Mouse (Mus musculus) midbrain, embryonic 10.5 days (tissue): ENCODE measurements around the gene Mical3. TPM values are rescaled to one million over a fixed set of nuclear protein-coding genes. Genes with fewer than 3 reads are reported as not detected.

Experiments used
- DNase-seq: peaks from one replicate; pipeline ENCODE4 v3.0.0-alpha.2; 2017; ENCODE audit warnings: low spot score
- H3K27ac ChIP-seq: fragments of 300-500 bp; sonication (generic); replicated peaks from 2 replicates; pipeline ENCODE4 v1.5.1; 2016; ENCODE audit warnings: mild to moderate bottlenecking
- H3K27me3 ChIP-seq: fragments of 300-500 bp; sonication (generic); 2 replicates; pipeline ENCODE4 v1.6.1; 2016; ENCODE audit warnings: low read depth, mild to moderate bottlenecking; ENCODE audit not compliant: poor library complexity, severe bottlenecking
- H3K36me3 ChIP-seq: fragments of 300-500 bp; sonication (generic); 2 replicates; pipeline ENCODE4 v1.6.1; 2016; ENCODE audit warnings: mild to moderate bottlenecking, moderate library complexity
- H3K4me1 ChIP-seq: fragments of 300-500 bp; sonication (generic); 2 replicates; pipeline ENCODE4 v1.6.1; 2016
- H3K4me3 ChIP-seq: fragments of 300-500 bp; sonication (generic); 2 replicates; pipeline ENCODE4 v1.5.1; 2016; ENCODE audit warnings: mild to moderate bottlenecking, moderate library complexity
- H3K9me3 ChIP-seq: fragments of 300-500 bp; sonication (generic); replicated peaks from 2 replicates; pipeline ENCODE4 v1.6.1; 2016; ENCODE audit warnings: mild to moderate bottlenecking
- WGBS: fragments of 180-500 bp; shearing (Covaris S2); methylation state at CpG from one replicate; pipeline ENCODE4 v1.1.7; 2016; 5-methylcytosine and 5-hydroxymethylcytosine counted together
- polyA plus RNA-seq: library from polyadenylated mRNA; unstranded; fragments of >200 nt; fragmentation: Nextera tagmentation; extraction: Ambion mirVana; gene quantifications from 2 replicates; pipeline ENCODE4 v1.2.1, GENCODE M21; 2016

Mical3 gene
- polyA plus RNA-seq, 1 experiment from 2014 or later, result 9.0 TPM

DNA sequence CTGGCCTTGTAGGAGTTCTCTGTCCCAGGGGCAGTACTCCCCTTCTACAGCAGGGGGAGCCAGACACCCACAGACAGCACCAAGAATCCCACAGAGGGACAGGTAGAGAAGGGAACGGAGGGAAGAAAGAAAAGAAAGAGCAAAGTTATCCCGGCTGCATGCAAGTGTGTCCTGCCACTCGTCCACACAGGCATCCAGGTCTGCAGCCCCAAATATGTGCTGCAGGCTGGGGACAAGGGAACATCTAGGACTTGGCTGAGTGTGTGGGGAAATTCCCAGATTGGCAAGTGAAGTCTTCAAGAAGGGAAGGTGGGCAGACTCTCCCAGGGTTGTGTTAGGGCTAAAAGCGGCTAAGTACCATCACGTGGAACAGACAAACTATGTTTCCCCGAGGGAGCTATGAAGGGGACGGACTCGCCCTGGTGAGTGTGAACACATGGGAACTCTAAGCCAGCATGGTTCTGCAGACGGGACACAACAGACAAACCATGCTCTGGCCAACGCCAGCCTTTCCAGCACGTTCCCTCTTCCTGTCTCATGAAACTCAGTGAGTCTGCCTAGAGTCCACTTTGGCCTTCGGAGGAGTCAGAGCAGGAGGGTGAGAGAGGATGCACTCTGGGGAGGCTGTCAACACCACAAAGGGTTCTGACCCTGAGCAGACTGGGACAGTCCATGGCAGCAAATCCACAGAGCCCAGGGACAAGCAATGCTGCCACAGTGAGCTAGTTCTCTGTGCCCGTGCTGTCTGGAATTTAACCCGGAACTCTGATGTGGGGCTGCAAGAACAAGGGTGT lies 158.8 kb downstream of the Mical3 start:
- DNase-seq, result peak; percentile 78
- Histone ChIP-seq H3K9me3 (no peaks in the 10 kb centered on the region), H3K4me1 (peaks cover 7% of the 10 kb centered on the region), H3K4me3 (no peak overlapping the region), H3K27me3 (no peaks in the 10 kb centered on the region), H3K36me3 (peaks cover 25% of the 10 kb centered on the region; the same call in 1 of the 2 replicates), H3K27ac (no peak overlapping the region)
- WGBS, result 66% methylated on average over 14 of the region's 14 CpGs

DNA sequence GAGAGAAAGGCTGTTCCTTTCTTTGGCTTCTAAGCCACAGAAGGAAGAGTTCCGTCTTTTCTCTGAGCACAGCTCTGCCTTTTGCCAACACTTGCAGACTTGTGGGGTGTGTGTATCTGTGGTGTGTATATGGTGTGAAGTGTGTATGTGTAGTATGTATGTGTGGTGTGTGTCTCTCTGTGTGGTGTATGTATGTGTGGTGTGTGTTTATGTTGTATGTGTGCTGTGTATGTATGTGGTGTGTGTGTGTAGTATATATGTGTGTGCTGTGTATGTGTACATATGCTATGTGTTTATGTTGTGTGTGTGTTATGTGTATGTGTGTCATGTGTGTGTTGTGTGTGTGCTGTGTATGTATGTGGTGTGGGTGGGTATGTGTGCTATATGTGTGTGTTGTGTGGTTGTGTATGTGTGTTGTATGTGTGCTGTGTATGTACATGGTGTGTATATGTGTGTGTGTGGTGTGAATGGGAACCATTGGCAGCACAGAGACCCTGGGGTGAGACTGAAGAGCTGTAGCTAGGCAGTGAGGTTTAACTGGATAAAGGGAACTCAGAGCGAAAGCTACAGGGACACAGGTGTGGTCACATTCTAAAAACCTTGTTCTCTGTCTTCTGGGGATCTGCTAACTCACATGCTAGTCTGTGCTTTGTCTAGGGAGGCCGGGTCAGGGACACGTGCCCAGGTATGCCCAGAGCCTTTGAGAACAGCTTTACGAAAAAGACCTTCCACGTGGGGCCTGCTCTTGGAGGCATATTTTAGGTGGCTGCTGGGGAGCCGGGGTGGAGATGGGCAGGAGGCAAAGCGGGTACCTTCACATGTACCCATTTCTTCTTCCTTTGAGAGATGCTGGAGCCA lies 159.6 kb downstream of the Mical3 start:
- DNase-seq, result no peak
- 0 out of 2 replicates have a peak, but pooled peaks cover under 1% of the 10 kb centered on the region for H3K4me1 ChIP-seq
- peaks cover 25% of the 10 kb centered on the region; the same call in 1 of the 2 replicates for H3K36me3 ChIP-seq
- H3K27me3 ChIP-seq, result no peaks in the 10 kb centered on the region
- H3K4me3 ChIP-seq, result no peak overlapping the region
- no peaks in the 10 kb centered on the region for H3K9me3 ChIP-seq
- WGBS, result 69% methylated on average over 8 of the region's 8 CpGs
- no peak overlapping the region for H3K27ac ChIP-seq

DNA sequence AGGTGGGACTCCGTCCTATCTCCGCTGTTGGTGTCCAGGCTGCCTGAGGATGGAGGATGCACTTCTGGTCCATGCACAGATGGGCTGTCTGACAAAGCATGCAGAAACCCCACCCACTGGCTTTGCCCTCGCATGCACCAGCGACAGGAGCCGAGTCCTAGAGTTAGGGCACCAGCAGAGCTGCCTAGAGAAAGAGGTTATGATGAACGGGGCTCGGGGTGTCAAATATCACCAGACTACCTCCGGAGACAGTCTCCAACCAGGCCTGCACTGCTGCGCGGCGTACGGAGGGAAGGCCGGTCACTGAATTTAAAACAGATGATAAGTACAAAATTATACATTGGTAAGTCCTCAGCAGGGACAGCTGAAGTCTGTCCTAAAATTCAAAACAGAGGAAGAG lies 165.0 kb downstream of the Mical3 start:
- 0 out of 2 replicates have a peak, but pooled peaks cover 13% of the 10 kb centered on the region for H3K36me3 ChIP-seq
- no peak overlapping the region for H3K4me3 ChIP-seq
- 76% methylated on average over 13 of the region's 13 CpGs for WGBS
- DNase-seq, result peak; percentile 22
- no peaks in the 10 kb centered on the region for H3K9me3 ChIP-seq
- no peaks in the 10 kb centered on the region for H3K27me3 ChIP-seq
- no peaks in the 10 kb centered on the region for H3K4me1 ChIP-seq
- H3K27ac ChIP-seq, result no peak overlapping the region

DNA sequence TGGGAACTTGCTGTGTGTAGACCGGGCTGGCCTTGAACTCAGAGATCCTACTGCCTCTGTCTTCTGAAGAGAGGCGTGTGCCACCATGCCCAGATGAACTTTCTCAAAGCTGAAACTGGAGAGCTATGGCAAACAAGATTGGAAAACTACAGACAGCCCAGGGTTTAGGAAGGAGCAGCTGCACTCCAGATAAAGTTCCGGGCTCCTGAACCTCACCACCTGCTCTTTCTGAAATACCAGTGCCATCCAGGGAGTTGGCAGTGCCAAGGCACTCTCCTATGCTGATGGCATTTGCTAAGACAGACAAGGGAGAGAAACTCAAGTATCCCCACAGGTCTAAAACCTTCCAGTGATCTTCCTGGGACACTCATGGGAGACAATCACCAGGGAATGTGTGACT lies 166.6 kb downstream of the Mical3 start:
- H3K27ac ChIP-seq, result no peak overlapping the region
- H3K27me3 ChIP-seq, result no peaks in the 10 kb centered on the region
- DNase-seq, result no peak
- peaks cover 17% of the 10 kb centered on the region for H3K36me3 ChIP-seq
- no peak overlapping the region for H3K4me3 ChIP-seq
- no peaks in the 10 kb centered on the region for H3K9me3 ChIP-seq
- WGBS, result 93% methylated on average over 3 of the region's 3 CpGs
- H3K4me1 ChIP-seq, result no peaks in the 10 kb centered on the region

DNA sequence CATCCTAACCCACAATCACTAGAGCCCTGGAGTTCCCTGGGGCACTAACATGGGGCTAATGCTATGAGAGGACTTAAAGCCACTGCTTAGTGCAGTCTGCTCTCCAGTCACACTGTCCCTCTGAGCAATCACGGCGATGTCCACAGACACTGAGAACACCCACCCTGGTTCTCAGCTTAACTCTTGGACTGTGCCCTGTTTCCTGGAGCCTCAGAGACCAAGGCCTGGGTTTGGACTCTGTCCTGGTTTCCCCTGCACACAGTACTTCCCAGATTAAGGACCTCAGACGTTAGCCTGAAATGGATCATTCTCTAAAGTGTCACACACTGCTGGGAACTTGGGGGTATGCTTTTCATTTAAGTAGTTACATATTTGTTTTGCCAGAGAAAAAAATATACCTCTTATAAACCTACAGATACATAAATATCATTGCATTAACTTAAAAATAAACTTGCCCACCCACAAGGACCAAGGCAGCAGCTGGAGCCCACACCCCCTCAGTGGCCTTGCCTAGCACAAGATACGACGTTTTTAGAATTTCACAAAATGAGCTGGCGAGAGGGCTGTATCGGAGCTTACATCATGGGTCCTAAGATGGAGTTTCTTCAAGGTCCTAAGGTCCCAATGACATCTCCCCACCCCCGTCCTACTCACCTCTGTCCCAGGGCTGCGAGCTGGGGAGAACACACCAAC lies 170.3 kb downstream of the Mical3 start:
- Histone ChIP-seq H3K27ac (no peak overlapping the region), H3K27me3 (no peaks in the 10 kb centered on the region), H3K4me3 (no peak overlapping the region), H3K9me3 (no peaks in the 10 kb centered on the region), H3K4me1 (no peaks in the 10 kb centered on the region), H3K36me3 (peaks cover 41% of the 10 kb centered on the region)
- 89% methylated on average over 9 of the region's 9 CpGs for WGBS
- no peak for DNase-seq

DNA sequence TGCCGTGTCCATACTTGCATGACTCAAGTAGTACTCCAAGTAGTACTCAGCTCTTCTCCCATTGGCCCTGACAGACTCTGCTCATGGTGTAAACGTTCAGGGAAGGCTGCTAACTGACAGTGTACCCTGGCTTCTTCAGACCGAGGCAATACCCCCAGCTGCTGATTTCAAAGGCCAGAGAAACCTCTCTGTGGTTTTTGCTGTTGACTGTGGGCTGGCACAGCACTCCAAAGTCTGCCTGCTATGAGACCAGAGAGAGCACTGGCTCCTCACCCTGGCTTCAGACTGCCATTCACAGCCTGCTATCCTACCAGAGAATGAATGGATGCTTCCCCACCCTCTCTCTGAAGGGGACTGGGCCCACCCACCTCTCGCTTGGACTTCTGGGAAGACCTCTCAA lies 173.5 kb downstream of the Mical3 start:
- Histone ChIP-seq H3K36me3 (peaks cover 49% of the 10 kb centered on the region), H3K27me3 (no peaks in the 10 kb centered on the region), H3K4me1 (no peaks in the 10 kb centered on the region), H3K9me3 (no peaks in the 10 kb centered on the region), H3K4me3 (no peak overlapping the region), H3K27ac (no peak overlapping the region)
- 86% methylated on average over 4 of the region's 4 CpGs for WGBS
- no peak for DNase-seq

DNA sequence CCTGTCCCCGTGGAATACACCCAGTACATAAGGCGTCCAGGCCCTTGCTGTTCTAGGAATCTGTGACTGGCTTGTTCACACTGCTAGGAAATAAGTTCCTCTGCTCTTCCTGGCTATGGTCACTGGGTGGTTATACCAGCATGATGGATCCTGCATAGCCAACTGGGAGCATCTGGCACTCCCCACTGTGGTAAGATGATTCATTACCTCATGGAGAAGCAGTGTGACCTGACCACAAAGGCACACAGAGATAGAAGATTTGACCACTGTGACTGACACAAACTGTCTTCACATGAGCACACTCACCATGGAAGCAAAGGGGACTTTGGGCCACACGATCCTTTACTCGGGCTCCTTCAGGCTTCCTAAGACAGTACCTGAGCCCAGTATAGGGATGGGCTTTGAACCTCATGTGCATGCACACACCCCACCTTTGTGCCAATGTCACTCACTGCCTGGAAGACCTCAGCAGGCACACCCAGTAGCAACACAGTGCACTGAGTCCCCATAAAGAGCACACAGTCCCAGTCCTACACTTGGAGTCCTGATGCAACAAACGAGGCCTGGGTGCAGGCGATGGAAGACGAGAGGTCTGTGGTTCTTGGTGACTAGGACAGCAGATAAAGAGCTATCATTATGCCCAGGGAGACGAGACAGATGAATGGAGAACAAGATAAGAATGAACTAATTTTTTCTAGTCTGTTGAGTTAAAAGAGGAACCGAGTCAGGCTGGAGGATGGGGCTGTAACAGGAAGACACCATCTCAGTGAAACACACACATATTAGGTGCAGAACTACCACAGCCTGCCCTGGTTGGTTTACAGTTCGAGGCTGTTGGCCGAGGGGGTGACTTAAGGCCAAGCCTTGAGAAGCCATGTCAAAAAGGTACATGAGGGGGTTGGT lies 174.3 kb downstream of the Mical3 start:
- WGBS, result 91% methylated on average over 11 of the region's 11 CpGs
- DNase-seq, result no peak
- Histone ChIP-seq H3K27me3 (no peaks in the 10 kb centered on the region), H3K36me3 (peaks cover 53% of the 10 kb centered on the region), H3K9me3 (no peaks in the 10 kb centered on the region), H3K4me1 (no peaks in the 10 kb centered on the region), H3K27ac (no peak overlapping the region), H3K4me3 (no peak overlapping the region)

DNA sequence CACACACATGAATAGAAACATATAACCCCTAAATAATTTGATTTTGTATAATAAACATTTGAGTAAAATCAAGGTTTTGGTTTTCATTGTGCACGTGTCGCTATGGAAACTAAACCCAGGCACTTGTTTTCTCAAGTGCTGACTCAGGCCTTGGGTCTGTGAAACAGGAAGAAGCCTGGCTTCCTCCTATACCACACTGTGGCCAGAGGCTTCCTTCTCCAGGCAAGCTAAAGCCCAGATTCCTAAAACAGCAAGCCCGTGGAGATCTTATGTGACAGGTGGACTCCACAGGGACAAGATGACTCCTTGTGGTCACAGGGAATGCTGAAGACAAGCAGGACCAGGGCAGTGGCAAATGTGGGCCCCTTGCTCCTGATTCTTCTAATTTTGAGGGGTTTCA lies 175.6 kb downstream of the Mical3 start:
- Histone ChIP-seq H3K36me3 (peaks cover 56% of the 10 kb centered on the region), H3K9me3 (no peaks in the 10 kb centered on the region)
- 85% methylated on average over 3 of the region's 3 CpGs for WGBS

DNA sequence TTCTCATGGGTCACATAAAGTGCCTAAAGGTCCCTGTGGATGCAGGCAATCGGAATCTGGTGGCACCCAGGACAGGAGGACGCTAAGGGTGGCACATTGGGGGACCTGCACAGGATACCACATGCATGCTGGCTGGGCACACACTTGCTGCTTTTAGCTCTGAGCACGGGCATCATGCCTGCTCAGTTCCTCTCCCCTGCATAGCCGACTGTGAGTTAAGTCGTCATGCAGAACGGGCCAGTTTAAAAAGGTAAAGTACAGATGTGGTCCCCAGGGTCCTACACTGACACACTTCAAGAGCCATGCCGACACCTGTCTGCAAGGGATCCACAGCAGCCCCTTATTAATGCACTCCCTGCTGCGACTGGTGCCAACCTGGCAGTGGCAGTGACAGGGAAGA lies 176.6 kb downstream of the Mical3 start:
- no peak overlapping the region for H3K4me3 ChIP-seq
- H3K27ac ChIP-seq, result no peak overlapping the region
- no peaks in the 10 kb centered on the region for H3K9me3 ChIP-seq
- H3K36me3 ChIP-seq, result peaks cover 57% of the 10 kb centered on the region
- H3K27me3 ChIP-seq, result no peaks in the 10 kb centered on the region
- DNase-seq, result no peak
- no peaks in the 10 kb centered on the region for H3K4me1 ChIP-seq
- WGBS, result 91% methylated on average over 8 of the region's 8 CpGs

More for the DNA sequence above, 175.6 kb downstream of the Mical3 start:
- no peaks in the 10 kb centered on the region for H3K27me3 ChIP-seq
- no peak overlapping the region for H3K4me3 ChIP-seq
- no peak for DNase-seq
- no peak overlapping the region for H3K27ac ChIP-seq
- no peaks in the 10 kb centered on the region for H3K4me1 ChIP-seq

DNA sequence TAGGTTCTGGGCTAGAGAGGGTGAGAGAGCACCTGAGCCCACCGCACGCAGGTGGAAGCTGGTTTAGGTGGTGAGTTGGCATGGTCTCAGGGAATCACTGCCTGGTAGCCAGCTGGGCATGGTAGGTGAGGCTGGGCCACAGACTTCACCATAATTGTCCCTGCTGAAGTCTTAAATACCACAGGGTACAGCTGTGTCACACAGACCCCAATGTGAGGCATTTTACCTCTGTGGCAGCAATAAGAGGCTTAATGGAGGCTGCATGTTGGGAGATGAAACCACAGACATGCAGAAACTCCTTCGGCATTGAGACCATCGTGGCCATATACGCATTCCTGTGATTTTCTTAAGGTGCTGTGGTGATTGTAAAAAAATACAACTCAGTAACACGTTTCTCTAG lies 178.3 kb downstream of the Mical3 start:
- WGBS, result 93% methylated on average over 6 of the region's 6 CpGs

DNA sequence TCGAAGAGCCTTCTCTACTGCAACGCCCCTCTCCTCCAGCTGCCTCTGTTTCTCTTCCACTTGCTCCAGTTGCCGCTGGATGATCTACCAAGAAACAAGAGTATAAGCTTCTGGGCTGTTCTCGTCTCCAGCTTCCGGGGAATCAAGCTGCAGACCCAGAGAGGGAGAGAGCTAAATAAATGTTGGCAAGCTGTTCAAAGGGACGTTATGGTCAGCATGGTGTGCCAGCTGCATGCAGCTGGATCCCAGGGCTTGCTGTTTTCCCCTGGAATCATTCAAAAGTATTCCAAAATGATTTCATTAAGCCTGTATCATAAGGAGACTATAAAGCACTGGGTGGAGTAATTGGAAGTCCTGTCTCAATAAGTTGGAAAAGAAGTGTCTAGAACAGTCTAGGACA lies 179.5 kb downstream of the Mical3 start:
- 94% methylated on average over 6 of the region's 6 CpGs for WGBS
- Histone ChIP-seq H3K27me3 (no peaks in the 10 kb centered on the region), H3K36me3 (peaks cover 42% of the 10 kb centered on the region), H3K9me3 (no peaks in the 10 kb centered on the region), H3K4me1 (no peaks in the 10 kb centered on the region), H3K4me3 (no peak overlapping the region), H3K27ac (no peak overlapping the region)
- no peak for DNase-seq

More for the DNA sequence above, 178.3 kb downstream of the Mical3 start:
- no peak for DNase-seq
- Histone ChIP-seq H3K4me1 (no peaks in the 10 kb centered on the region), H3K36me3 (peaks cover 52% of the 10 kb centered on the region), H3K4me3 (no peak overlapping the region), H3K27ac (no peak overlapping the region), H3K27me3 (no peaks in the 10 kb centered on the region), H3K9me3 (no peaks in the 10 kb centered on the region)

DNA sequence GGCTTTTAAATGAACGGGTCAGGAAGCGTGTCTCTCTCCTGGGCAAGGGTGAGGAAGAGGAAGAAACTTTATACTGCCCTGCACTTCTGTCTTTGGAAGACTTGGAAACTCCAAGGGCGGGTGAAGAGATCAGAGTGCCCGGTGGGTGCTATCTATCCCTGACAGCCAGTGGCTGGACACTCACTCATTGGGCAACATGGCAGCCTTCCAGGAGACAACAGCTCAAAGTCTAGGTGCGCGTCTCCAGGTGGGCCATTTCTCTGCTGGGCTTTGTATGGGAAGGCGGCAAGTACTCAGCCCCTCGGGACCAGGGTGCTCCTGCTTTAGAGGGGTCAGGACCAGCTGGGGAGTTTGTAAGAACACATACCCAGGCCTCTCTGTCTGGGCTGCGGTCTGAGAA lies 185.3 kb downstream of the Mical3 start:
- Histone ChIP-seq H3K9me3 (no peaks in the 10 kb centered on the region), H3K36me3 (peaks cover 20% of the 10 kb centered on the region), H3K27me3 (no peaks in the 10 kb centered on the region), H3K4me1 (no peaks in the 10 kb centered on the region), H3K4me3 (no peak overlapping the region), H3K27ac (no peak overlapping the region)
- WGBS, result 97% methylated on average over 9 of the region's 9 CpGs
- no peak for DNase-seq
